Mouse (Mus musculus) thymus, postnatal 10 days (tissue): ENCODE measurements around the gene Hs3st1.
A peak's percentile ranks its signal among the peaks of the same experiment; 100 is the strongest.

Experiments used
- DNase-seq, 2 experiments: peaks; one replicate each; pipeline ENCODE4 v3.0.0; 2021; ENCODE audit warnings: low spot score in 2 of 2

Hs3st1 gene

GRCm38 (mm10) chr5:39643260-39643923, 111.9 kb downstream of the Hs3st1 start:
- DNase-seq: no peak

- DNase-seq: no peak
Measured at GRCm38 (mm10) chr5:39642222-39642770, 113.0 kb downstream of the Hs3st1 start.

GRCm38 (mm10) chr5:39639438-39640177, 115.7 kb downstream of the Hs3st1 start:
- DNase-seq: peak in 1 of 2 experiments; percentile 9

- DNase-seq: no peak
Measured at GRCm38 (mm10) chr5:39638926-39639325, 116.3 kb downstream of the Hs3st1 start.

GRCm38 (mm10) chr5:39637874-39638273, 117.4 kb downstream of the Hs3st1 start:
- no peak for DNase-seq

- no peak for DNase-seq
Measured at GRCm38 (mm10) chr5:39636090-39636489, 119.2 kb downstream of the Hs3st1 start.

GRCm38 (mm10) chr5:39634300-39635047, 120.8 kb downstream of the Hs3st1 start:
- no peak for DNase-seq

- DNase-seq: no peak
Measured at GRCm38 (mm10) chr5:39633206-39633605, 122.1 kb downstream of the Hs3st1 start.

GRCm38 (mm10) chr5:39630841-39631240, 124.4 kb downstream of the Hs3st1 start:
- DNase-seq: no peak

- no peak for DNase-seq
Measured at GRCm38 (mm10) chr5:39625037-39625473, 130.2 kb downstream of the Hs3st1 start.

- no peak for DNase-seq
Measured at GRCm38 (mm10) chr5:39624218-39624590, 131.1 kb downstream of the Hs3st1 start.

- DNase-seq: no peak
Measured at GRCm38 (mm10) chr5:39623304-39624217, 131.7 kb downstream of the Hs3st1 start.

GRCm38 (mm10) chr5:39620206-39620866, 134.9 kb downstream of the Hs3st1 start:
- no peak for DNase-seq

- DNase-seq: no peak
Measured at GRCm38 (mm10) chr5:39617354-39617977, 137.8 kb downstream of the Hs3st1 start.

- DNase-seq: no peak
Measured at GRCm38 (mm10) chr5:39615202-39615601, 140.1 kb downstream of the Hs3st1 start.

- no peak for DNase-seq
Measured at GRCm38 (mm10) chr5:39613534-39613933, 141.7 kb downstream of the Hs3st1 start.

GRCm38 (mm10) chr5:39612240-39612639, 143.0 kb downstream of the Hs3st1 start:
- DNase-seq: no peak

GRCm38 (mm10) chr5:39608260-39608659, 147.0 kb downstream of the Hs3st1 start:
- no peak for DNase-seq

- DNase-seq: no peak
Measured at GRCm38 (mm10) chr5:39594737-39595136, 160.5 kb downstream of the Hs3st1 start.
